Mouse (Mus musculus): ENCODE measurements at regions not wholly inside any gene's neighbourhood (a gene's known extent, or its start where the extent isn't known, plus 50 kb on each side); places are given as distances from the start of the nearest gene placed in this dataset.

DNA sequence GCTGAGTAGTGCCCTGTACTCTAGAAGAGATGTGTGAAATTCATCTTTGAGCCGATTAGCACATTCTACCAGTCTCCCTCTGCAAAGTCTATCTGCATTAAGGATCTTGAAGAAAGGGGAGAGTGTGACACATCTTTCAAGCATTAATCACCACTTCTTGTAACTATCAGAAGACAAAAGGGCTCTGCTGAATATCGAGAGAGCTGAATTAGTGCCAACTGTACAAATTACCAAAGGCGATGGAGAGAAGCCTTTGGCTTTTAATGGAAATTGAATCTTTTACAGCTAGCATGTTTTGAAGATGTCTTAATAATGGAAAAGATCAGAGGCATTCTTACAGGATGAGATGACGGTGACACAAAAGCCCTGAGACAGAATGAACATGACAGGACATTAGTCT lies 97.2 kb upstream of the Pam start:
- DNase-seq (ENCODE audit: low read depth, low spot score): peak; percentile 20

DNA sequence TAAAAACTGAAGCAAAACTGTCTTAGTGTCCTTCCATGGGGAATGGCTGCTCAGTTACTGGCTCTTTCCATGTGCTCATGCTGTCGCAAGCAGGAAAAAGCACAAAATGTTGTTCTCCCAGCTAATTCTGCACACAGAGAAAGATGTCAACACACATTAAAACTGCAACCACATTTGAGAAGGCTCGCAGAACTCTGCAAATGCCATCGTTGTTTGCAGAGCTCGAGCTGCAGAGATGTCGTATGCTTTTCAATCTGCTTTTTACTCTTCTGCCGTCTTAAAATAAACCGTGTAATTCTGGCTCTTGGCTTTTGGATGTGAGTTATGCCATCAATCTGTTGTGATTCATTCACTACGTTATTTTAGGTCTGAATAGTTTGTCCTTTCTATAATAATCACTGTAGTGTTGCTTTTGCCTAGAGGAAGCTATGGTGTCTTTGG lies 96.6 kb upstream of the Pam start:
- peak; percentile 23 for DNase-seq (ENCODE audit: low read depth, low spot score)

DNA sequence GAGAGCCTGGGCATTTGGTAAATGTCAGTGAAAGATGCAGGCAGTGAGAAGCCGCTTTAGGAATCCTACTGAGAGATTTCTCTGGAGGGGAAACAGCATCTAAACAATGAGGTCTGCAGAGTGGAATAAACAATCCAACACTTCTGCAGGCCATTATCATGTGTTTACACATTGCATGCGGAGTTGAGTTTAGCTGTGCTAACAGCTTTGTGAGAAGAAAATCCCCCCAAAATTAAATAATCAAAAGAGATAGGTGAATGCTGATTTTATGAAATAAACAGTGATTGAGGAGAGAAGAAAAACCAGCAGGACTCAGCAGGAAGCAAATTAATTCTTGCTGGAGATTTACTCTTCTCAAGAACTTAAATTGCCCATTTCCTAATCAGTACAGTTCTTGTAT lies 95.9 kb upstream of the Pam start:
- DNase-seq (ENCODE audit: low read depth, low spot score): peak; percentile 20

- DNase-seq (ENCODE audit: low read depth, low spot score): peak; percentile 84
Measured at GRCm38 (mm10) chr1:98190741-98191140, 95.3 kb upstream of the Pam start.

DNA sequence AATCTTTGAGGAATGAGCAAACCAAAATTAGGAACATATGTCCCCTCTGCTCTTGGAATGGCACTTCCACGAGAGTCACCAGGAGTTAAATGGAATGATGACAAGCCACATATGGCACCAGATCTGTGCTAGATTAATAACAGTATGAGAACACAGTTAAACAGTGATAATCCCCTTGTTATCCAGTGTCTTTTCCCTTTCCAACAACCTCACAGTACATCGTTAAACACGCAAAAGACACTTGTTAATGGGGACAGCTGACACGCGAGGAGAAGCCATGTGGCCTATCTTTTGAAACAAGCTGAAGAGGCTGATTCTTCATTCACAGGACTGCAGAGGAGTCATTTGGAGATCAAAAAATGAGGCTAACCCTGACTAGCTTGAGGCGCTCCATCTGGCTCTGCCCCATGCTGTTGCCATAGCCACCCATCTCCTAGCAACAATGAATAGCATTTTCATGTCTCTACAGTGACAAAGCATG lies 94.6 kb upstream of the Pam start:
- peak; percentile 92 for DNase-seq (ENCODE audit: low read depth, low spot score)

DNA sequence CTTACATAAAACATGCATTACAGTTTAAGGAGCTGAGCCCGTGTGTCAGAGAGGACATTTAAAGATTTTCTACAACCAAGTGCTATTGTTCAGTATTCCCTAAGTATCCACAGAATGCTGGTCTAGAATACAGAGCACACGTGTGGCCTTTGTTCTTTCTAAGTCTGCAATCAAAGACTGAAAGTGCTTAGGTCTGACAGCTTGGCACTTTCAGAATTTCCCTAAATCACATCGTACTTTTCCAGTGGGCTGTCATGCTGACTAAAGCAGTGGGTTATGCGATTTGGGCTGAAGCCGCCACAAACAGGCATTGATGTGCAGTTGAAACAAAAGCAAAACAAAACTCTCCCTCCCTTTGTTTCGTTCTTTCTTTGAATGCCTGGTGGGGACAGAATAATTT lies 84.9 kb upstream of the Pam start:
- DNase-seq (ENCODE audit: low read depth, low spot score): no peak

- DNase-seq (ENCODE audit: low read depth, low spot score): peak; percentile 64
Measured at GRCm38 (mm10) chr1:98179030-98179429, 83.6 kb upstream of the Pam start.

GRCm38 (mm10) chr1:98174811-98175132 lies 79.3 kb upstream of the Pam start:
- no peak for DNase-seq (ENCODE audit: low read depth, low spot score)

DNA sequence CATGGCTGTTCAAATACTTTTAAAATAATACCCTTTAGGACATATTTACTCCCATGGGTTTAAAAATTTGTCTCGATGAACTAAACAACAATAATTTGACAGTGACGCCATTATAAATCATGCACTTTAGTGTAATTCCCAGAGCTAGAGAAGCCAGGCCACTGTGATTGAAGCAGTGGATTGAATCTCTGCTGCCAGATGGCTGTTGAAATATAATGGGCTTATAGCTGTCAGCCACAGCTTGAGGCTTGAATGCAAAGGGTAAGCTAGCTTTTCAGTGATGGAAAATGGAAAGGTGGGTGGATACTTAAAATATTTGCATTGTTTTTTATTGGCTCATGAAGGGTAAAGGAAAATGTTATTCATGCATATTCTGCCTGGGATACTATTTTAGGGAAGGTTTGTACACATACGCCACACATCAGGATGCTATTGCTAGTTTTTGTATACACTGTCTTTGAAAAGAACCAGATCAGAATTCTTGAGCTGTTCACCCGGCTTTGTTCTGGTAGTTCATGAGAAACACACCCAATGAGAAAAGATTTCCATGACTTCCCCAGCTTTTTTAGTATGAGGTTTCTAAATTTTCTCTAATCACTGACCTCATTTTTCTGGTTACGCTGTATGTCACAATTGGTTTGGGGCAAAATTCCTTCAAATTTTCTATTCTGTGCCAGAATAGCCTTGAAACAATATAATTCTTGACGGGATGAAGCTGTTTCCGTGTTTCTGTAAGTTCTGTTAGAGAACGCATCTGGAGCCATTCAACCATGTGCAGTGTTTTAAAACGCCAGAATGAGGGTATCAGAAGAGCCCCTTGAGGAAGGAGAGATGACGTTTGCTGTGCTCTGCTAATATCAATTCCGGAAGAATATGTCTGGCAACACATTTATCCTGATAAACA lies 78.7 kb upstream of the Pam start:
- no peak for DNase-seq (ENCODE audit: low read depth, low spot score)

- no peak for DNase-seq (ENCODE audit: low read depth, low spot score)
Measured at GRCm38 (mm10) chr1:98173431-98173830, 78.0 kb upstream of the Pam start.

DNA sequence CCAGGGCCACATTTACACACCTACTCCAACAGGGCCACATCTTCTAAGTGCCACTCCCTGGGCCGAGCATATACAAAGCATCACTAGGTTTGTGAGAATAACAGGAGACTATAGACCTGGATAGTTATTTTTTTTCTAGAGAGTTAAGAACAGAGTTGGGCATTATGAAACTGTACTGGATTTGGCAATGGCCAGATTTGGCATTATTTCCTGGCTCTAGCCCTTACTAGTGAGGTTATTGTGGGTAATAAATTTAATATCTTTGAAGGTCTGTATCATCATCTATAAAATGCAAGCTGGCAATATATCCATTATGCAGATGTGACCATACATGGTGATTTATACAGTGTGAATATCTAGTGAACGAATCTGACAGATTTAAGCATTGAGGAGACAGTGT lies 75.8 kb upstream of the Pam start:
- peak; percentile 10 for DNase-seq (ENCODE audit: low read depth, low spot score)

DNA sequence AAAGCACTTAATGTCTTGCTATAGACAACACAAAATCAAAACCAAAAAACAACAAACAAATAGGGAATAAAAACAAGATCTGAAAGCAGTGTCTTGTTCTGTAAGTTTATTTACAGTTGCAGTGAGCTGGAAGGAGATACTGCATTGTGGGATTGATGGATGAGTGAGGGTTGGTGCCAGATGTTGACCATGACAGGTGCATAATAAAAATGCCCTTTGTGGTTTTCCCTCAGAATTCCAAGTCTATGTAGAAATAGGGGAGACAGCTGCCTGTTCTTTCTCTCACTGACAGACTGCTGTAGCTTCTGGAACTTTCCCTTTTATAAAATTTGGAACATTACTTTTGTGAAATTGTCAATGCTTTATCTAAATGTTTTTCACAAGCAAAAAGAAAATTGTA lies 73.9 kb upstream of the Pam start:
- peak; percentile 26 for DNase-seq (ENCODE audit: low read depth, low spot score)

DNA sequence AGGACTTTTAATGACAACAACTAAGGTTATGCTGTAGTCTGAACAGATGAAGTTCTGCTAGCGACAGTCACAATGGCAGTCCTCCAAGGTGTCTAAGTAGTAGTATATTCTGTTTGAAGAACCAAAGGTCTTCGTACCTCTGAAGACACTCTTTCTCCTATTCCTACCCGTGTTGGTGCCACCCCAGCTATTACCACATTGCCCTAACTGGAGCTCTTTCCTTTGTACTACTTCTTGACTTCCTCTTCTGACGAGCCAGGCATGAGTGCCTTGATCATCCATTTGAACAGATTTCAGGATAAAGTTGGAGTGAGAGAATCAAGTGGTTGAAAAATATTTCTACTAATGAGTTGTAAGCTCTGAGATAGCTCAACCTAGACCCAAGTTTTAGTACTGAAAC lies 72.4 kb upstream of the Pam start:
- no peak for DNase-seq (ENCODE audit: low read depth, low spot score)

- no peak for DNase-seq (ENCODE audit: low read depth, low spot score)
Measured at GRCm38 (mm10) chr1:98162639-98162927, 67.1 kb upstream of the Pam start.

DNA sequence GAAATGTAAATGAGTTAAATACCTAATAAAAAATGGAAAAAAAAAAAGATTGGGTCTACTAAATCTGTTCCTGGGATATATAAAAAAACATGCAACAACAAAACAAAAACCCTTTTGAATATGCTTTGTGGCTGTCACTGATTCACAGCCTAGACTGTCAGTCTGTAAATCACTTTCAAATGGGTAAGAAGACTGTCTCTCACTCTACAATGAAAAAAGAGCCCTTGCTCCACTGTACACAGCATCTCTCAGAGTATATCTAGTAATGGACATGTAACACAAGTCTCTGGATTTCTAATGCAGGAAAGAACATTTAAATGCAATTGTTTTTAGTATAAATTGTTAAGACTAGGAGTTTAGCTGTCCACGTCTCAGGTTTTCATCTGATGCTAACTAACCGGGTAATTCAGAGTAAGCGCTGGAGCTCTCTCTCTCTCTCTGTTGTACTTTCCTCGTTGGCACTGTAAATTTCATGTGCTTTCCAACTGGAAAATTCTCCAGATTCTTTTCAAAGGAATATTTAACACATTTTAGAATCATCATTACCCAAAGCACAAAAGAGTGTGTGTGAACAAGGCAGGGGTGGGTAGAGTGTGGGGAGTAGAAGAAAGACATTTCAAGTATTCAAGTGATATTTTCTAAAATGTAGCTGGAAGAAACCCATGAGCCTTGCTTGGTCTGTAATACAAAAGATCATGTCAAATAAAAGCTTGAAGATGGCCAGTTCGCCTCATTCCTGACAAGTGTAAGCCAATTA lies 66.6 kb upstream of the Pam start:
- DNase-seq (ENCODE audit: low read depth, low spot score): no peak

- DNase-seq (ENCODE audit: low read depth, low spot score): no peak
Measured at GRCm38 (mm10) chr1:98158969-98159368, 63.5 kb upstream of the Pam start.

DNA sequence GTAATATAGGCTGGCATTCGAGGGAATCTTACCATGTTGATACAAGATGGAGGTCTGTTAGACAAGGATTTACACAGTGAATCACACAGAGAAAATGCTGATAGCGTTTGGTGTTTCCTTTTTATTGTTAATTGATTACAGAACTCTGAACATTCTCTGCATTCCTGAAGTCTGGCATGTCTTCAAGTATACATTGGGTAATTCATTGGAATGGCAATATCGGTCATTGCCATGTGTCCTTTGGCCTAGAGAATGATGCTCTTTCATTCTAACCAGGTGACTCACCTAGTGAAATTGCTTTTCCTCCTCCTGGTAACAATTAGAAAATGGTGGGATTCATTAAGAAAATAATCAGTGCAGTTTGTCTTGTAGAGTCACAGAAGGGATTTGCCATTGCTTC lies 51.9 kb upstream of the Pam start:
- DNase-seq (ENCODE audit: low read depth, low spot score): peak; percentile 61
